Mouse (Mus musculus) layer of hippocampus, adult 18-20 months (tissue): Measurements from ENCODE around the gene Megf8. TPM values are rescaled to one million over a fixed set of nuclear protein-coding genes. Genes with fewer than 3 reads are reported as not detected.

Source experiments
- DNase-seq, 2 experiments: peaks; one replicate each; pipeline ENCODE4 v3.0.0; 2022; ENCODE audit warnings: low spot score in 2 of 2
- total RNA-seq, 2 experiments: library from RNA; stranded (reverse); gene quantifications; 2 replicates each; pipeline ENCODE4 v1.2.3; 2021

The Megf8 gene
- total RNA-seq, 2 experiments from 2014 or later, result 99.1 to 99.9 TPM

GRCm38 (mm10) chr7:25279076-25279860, 37.7 kb upstream of the Megf8 start:
- peak; percentile 82 to 94 for DNase-seq

- DNase-seq, result no peak
Observed at GRCm38 (mm10) chr7:25279861-25280791, 36.8 kb upstream of the Megf8 start.

- DNase-seq, result no peak
Observed at GRCm38 (mm10) chr7:25281166-25281733, 35.7 kb upstream of the Megf8 start.

DNA sequence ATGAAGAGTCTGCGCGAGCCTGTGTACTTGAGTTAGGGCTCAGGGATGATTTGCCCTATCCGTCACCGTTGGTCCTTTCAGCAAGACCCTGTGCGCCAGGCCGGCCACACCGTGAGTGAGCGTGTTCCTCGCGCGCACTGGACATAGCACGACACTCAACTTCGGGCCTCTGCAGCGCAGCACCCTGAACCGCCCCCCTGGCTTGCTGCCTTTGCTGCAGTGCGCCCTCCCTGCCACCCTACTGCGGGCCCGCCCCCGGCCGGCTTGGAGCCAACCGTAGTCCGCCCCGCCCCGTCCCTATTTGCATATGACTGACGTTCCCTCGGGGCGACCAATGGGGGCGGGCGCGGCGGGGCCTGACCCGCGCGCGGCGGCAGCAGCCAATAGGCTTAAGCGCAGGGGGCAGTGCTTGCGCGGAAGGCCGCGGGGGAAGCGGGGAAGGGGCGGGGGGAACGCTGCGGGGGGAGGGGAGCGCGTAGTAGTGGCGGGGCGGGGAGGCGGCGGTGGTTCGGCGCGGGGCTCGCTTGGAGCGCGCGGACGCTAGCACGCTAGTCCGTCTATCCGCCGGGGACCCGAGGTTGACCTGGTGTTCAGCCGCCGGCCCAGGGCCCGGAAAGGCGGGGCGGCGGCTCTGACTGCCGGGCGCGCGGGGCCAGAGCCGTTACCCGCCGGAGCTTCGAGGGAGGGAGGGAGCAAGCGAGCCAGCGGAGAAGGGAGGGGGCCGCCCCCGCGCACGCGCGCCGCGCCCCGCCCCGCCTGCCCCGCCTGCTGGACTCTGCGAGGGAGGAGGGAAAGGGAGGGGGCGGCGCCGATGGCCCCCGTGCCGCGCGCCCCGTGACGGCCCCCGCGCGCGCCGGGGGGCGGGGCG, 35.0 kb upstream of the Megf8 start:
- peak; percentile 94 to 98 for DNase-seq

- no peak for DNase-seq
Observed at GRCm38 (mm10) chr7:25282731-25283211, 34.2 kb upstream of the Megf8 start.

GRCm38 (mm10) chr7:25283637-25284036, 33.3 kb upstream of the Megf8 start:
- DNase-seq, result no peak

DNA sequence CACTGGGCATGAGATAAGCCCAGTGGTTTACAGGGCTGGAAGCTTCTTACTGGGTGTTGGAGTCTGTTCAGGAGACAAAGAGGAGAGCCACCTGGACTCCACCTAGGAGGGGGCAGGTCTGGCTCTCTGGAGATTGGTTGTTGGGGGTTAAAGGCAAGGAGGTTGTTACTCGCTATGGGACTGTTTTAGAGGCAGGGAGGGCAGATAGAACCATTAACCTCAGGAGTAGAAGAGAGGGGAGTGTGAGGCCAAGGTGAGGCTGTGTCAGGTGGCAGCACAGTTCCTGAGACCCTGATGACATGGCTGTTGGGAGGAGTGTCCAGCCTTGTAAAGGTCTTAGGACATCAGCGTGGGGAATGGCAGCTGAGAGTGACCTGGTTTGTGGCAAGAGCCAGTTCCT, 32.8 kb upstream of the Megf8 start:
- DNase-seq, result no peak

- no peak for DNase-seq
Observed at GRCm38 (mm10) chr7:25284766-25285165, 32.2 kb upstream of the Megf8 start.

DNA sequence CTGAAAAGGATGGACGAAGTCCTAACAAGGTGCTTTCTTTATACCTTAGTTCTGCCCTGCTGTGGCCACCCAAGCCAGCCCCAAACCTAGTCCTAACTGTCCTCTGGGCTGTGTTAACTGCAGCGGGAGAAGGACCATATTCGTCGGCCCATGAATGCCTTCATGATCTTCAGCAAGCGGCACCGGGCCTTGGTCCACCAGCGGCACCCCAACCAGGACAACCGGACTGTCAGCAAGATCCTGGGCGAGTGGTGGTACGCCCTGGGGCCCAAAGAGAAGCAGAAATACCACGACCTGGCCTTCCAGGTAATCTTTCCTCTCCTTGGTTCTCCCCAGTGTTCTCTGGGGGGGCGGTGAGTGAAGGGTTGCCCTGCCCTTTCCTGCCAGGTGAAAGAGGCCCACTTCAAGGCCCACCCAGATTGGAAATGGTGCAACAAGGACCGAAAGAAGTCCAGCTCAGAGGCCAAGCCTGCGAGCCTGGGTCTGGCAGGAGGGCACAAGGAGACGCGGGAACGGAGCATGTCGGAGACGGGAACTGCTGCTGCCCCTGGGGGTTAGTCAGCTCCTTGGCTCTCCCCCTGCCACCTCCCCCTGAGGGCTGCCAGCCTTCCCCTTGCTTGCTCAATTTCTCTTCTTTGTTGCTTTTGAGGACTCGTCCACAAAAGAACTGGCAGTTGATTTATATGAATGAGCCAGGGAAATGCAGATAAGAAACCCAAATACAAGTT, 31.3 kb upstream of the Megf8 start:
- DNase-seq, result no peak

DNA sequence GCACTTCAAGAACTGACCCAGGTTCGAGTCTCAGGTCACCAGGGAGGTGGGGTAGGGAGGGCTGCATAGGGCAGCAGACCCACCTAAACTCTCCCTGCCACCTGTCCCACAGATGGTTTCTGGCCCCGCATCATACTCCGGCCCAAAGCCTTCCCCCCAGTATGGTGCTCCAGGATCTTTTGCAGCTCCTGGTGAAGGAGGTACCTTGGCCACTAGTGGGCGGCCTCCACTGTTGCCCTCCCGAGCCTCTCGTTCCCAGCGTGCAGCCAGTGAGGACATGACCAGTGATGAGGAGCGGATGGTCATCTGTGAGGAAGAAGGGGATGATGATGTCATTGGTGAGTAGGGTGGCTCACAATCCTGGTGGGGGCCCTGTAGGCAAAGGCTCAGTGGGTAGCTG, 30.0 kb upstream of the Megf8 start:
- no peak for DNase-seq

DNA sequence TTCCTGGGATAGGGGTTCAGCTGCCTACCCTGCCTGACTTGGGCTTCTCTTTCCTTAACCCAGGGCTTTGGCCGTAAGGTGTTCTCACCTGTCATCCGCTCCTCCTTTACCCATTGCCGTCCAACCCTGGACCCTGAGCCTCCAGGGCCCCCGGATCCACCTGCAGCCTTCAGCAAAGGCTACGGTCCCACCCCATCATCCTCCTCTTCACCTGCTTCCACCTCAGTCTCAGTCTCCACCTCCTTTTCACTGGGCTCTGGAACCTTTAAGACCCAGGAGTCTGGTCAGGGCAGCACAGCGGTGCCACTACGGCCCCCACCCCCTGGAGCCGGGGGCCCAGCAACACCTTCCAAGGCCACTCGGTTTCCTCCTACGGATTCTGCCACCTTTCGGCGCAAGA, 29.0 kb upstream of the Megf8 start:
- no peak for DNase-seq

DNA sequence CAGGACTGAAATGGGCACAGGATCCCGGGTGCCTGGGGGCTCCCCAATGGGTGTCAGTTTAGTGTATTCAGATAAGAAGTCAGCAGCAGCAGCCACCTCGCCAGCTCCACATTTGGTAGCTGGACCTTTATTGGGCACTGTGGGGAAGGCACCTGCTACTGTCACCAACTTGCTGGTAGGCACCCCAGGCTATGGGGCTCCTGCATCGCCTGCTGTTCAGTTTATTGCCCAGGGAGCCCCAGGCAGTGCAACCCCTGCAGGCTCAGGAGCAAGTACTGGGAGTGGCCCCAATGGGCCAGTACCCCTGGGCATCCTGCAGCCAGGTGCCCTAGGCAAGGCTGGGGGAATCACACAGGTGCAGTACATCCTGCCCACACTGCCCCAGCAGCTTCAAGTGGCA, 28.2 kb upstream of the Megf8 start:
- no peak for DNase-seq

- DNase-seq, result no peak
Observed at GRCm38 (mm10) chr7:25289925-25290324, 27.0 kb upstream of the Megf8 start.

- no peak for DNase-seq
Observed at GRCm38 (mm10) chr7:25290463-25290862, 26.5 kb upstream of the Megf8 start.

- DNase-seq, result no peak
Observed at GRCm38 (mm10) chr7:25290911-25291310, 26.1 kb upstream of the Megf8 start.

- no peak for DNase-seq
Observed at GRCm38 (mm10) chr7:25292107-25292506, 24.9 kb upstream of the Megf8 start.

- DNase-seq, result no peak
Observed at GRCm38 (mm10) chr7:25293191-25293739, 23.7 kb upstream of the Megf8 start.

DNA sequence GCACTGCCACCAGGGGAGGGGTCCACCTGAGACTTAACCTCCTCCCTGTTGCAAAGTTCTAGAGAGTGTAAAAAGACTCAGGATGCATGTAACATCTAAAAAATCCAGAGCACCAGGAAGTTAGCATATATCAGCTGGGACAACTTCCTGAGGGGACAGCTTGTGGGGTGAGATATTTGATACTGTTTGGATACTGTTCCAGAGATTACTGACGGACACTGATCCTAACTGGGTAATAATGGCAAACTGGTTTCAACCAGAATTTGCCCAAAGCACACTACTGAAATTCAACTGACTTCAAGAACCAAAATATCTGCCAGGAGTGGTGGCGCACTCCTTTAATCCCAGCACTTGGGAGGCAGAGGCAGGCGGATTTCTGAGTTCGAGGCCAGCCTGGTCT, 22.5 kb upstream of the Megf8 start:
- no peak for DNase-seq

- no peak for DNase-seq
Observed at GRCm38 (mm10) chr7:25294960-25295722, 21.8 kb upstream of the Megf8 start.
